Mouse (Mus musculus): ENCODE measurements around the gene Tulp3. TPM values are rescaled to one million over a fixed set of nuclear protein-coding genes. Genes with fewer than 3 reads are reported as not detected.

Tulp3 gene
- polyA plus RNA-seq, 1 experiment from 2014 or later, result 11.0 TPM

GRCm38 (mm10) chr6:128279099-128279498, 76.6 kb downstream of the Tulp3 start:
- peaks cover 3% of the 10 kb centered on the region; the same call in 1 of the 2 replicates for H3K9me3 ChIP-seq (ENCODE audit: control insufficient read depth, low read length)
- no peak for ATAC-seq (ENCODE audit: insufficient number of reproducible peaks, insufficient read depth, low FRiP score, low read depth)
- 57% methylated on average over 4 of the region's 4 CpGs for WGBS
- no peaks in the 10 kb centered on the region for H3K36me3 ChIP-seq (ENCODE audit: control insufficient read depth, insufficient read depth, low read length)
- no peaks in the 10 kb centered on the region for H3K27me3 ChIP-seq (ENCODE audit: control insufficient read depth, insufficient read depth, low read length)
- peaks cover 0 to 6% of the 10 kb centered on the region in 2 experiments; a peak in 1 of 4 replicates for H3K4me1 ChIP-seq (ENCODE audit: control insufficient read depth in 2 of 2, insufficient read depth in 2 of 2, low read length in 2 of 2)
- no peak overlapping the region for H3K27ac ChIP-seq (replicated peaks in 1 of 2; ENCODE audit: control insufficient read depth in 1 of 2, insufficient read depth in 1 of 2, low read depth in 2 of 2, low read length in 2 of 2)
- H3K9ac ChIP-seq (ENCODE audit: low read length), result no peak overlapping the region
- H3K4me2 ChIP-seq (ENCODE audit: low read length), result no peak overlapping the region
- no peak overlapping the region for H3K4me3 ChIP-seq (ENCODE audit: control insufficient read depth in 1 of 2, insufficient read depth in 1 of 2, low read depth in 1 of 2, low read length in 2 of 2)

GRCm38 (mm10) chr6:128277132-128278085, 78.2 kb downstream of the Tulp3 start:
- 85% methylated on average over 11 of the region's 11 CpGs for WGBS
- Histone ChIP-seq H3K4me2 (ENCODE audit: low read length) (no peak overlapping the region), H3K36me3 (ENCODE audit: control insufficient read depth, insufficient read depth, low read length) (no peaks in the 10 kb centered on the region), H3K4me1 (ENCODE audit: control insufficient read depth in 2 of 2, insufficient read depth in 2 of 2, low read length in 2 of 2) (peaks cover 0 to 6% of the 10 kb centered on the region in 2 experiments; a peak in 1 of 4 replicates), H3K9me3 (ENCODE audit: control insufficient read depth, low read length) (peaks cover 3% of the 10 kb centered on the region; the same call in 1 of the 2 replicates), H3K9ac (ENCODE audit: low read length) (no peak overlapping the region), H3K4me3 (ENCODE audit: control insufficient read depth in 1 of 2, insufficient read depth in 1 of 2, low read depth in 1 of 2, low read length in 2 of 2) (no peak overlapping the region), H3K27me3 (ENCODE audit: control insufficient read depth, insufficient read depth, low read length) (no peaks in the 10 kb centered on the region), H3K27ac (replicated peaks in 1 of 2; ENCODE audit: control insufficient read depth in 1 of 2, insufficient read depth in 1 of 2, low read depth in 2 of 2, low read length in 2 of 2) (no peak overlapping the region)
- no peak for ATAC-seq (ENCODE audit: insufficient number of reproducible peaks, insufficient read depth, low FRiP score, low read depth)

GRCm38 (mm10) chr6:128276349-128276748, 79.3 kb downstream of the Tulp3 start:
- peaks cover 3% of the 10 kb centered on the region; the same call in 1 of the 2 replicates for H3K9me3 ChIP-seq (ENCODE audit: control insufficient read depth, low read length)
- no peak for ATAC-seq (ENCODE audit: insufficient number of reproducible peaks, insufficient read depth, low FRiP score, low read depth)
- H3K4me3 ChIP-seq (ENCODE audit: control insufficient read depth in 1 of 2, insufficient read depth in 1 of 2, low read depth in 1 of 2, low read length in 2 of 2), result no peak overlapping the region
- H3K27ac ChIP-seq (replicated peaks in 1 of 2; ENCODE audit: control insufficient read depth in 1 of 2, insufficient read depth in 1 of 2, low read depth in 2 of 2, low read length in 2 of 2), result no peak overlapping the region
- H3K27me3 ChIP-seq (ENCODE audit: control insufficient read depth, insufficient read depth, low read length), result no peaks in the 10 kb centered on the region
- H3K36me3 ChIP-seq (ENCODE audit: control insufficient read depth, insufficient read depth, low read length), result no peaks in the 10 kb centered on the region
- 78% methylated on average over 6 of the region's 6 CpGs for WGBS
- H3K9ac ChIP-seq (ENCODE audit: low read length), result no peak overlapping the region
- H3K4me1 ChIP-seq (ENCODE audit: control insufficient read depth in 2 of 2, insufficient read depth in 2 of 2, low read length in 2 of 2), result peaks cover 0 to 6% of the 10 kb centered on the region in 2 experiments; a peak in 1 of 4 replicates
- H3K4me2 ChIP-seq (ENCODE audit: low read length), result no peak overlapping the region

GRCm38 (mm10) chr6:128275506-128276064, 80.1 kb downstream of the Tulp3 start:
- Histone ChIP-seq H3K4me3 (ENCODE audit: control insufficient read depth in 1 of 2, insufficient read depth in 1 of 2, low read depth in 1 of 2, low read length in 2 of 2) (no peak overlapping the region), H3K9me3 (ENCODE audit: control insufficient read depth, low read length) (peaks cover 3% of the 10 kb centered on the region; the same call in 1 of the 2 replicates), H3K27me3 (ENCODE audit: control insufficient read depth, insufficient read depth, low read length) (no peaks in the 10 kb centered on the region), H3K36me3 (ENCODE audit: control insufficient read depth, insufficient read depth, low read length) (no peaks in the 10 kb centered on the region), H3K9ac (ENCODE audit: low read length) (no peak overlapping the region), H3K4me2 (ENCODE audit: low read length) (no peak overlapping the region), H3K27ac (replicated peaks in 1 of 2; ENCODE audit: control insufficient read depth in 1 of 2, insufficient read depth in 1 of 2, low read depth in 2 of 2, low read length in 2 of 2) (no peak overlapping the region), H3K4me1 (ENCODE audit: control insufficient read depth in 2 of 2, insufficient read depth in 2 of 2, low read length in 2 of 2) (peaks cover 0 to 2% of the 10 kb centered on the region in 2 experiments; a peak in 1 of 4 replicates)
- no peak for ATAC-seq (ENCODE audit: insufficient number of reproducible peaks, insufficient read depth, low FRiP score, low read depth)
- 81% methylated on average over 8 of the region's 8 CpGs for WGBS

GRCm38 (mm10) chr6:128273507-128273906, 82.1 kb downstream of the Tulp3 start:
- Histone ChIP-seq H3K4me1 (ENCODE audit: control insufficient read depth in 2 of 2, insufficient read depth in 2 of 2, low read length in 2 of 2) (peaks cover 0 to 2% of the 10 kb centered on the region in 2 experiments; a peak in 1 of 4 replicates), H3K4me3 (ENCODE audit: control insufficient read depth in 1 of 2, insufficient read depth in 1 of 2, low read depth in 1 of 2, low read length in 2 of 2) (no peak overlapping the region), H3K36me3 (ENCODE audit: control insufficient read depth, insufficient read depth, low read length) (0 out of 2 replicates have a peak, but pooled peaks cover 5% of the 10 kb centered on the region), H3K27ac (replicated peaks in 1 of 2; ENCODE audit: control insufficient read depth in 1 of 2, insufficient read depth in 1 of 2, low read depth in 2 of 2, low read length in 2 of 2) (no peak overlapping the region), H3K4me2 (ENCODE audit: low read length) (no peak overlapping the region), H3K9ac (ENCODE audit: low read length) (no peak overlapping the region), H3K27me3 (ENCODE audit: control insufficient read depth, insufficient read depth, low read length) (no peaks in the 10 kb centered on the region), H3K9me3 (ENCODE audit: control insufficient read depth, low read length) (peaks cover 3% of the 10 kb centered on the region; the same call in 1 of the 2 replicates)
- ATAC-seq (ENCODE audit: insufficient number of reproducible peaks, insufficient read depth, low FRiP score, low read depth), result no peak
- WGBS, result 80% methylated on average over 1 of the region's 1 CpGs

- Histone ChIP-seq H3K27me3 (ENCODE audit: control insufficient read depth, insufficient read depth, low read length) (no peaks in the 10 kb centered on the region), H3K36me3 (ENCODE audit: control insufficient read depth, insufficient read depth, low read length) (0 out of 2 replicates have a peak, but pooled peaks cover 5% of the 10 kb centered on the region), H3K4me2 (ENCODE audit: low read length) (no peak overlapping the region), H3K9me3 (ENCODE audit: control insufficient read depth, low read length) (peaks cover 3% of the 10 kb centered on the region; the same call in 1 of the 2 replicates), H3K4me1 (ENCODE audit: control insufficient read depth in 2 of 2, insufficient read depth in 2 of 2, low read length in 2 of 2) (peaks cover 0 to 2% of the 10 kb centered on the region in 2 experiments; a peak in 1 of 4 replicates), H3K4me3 (ENCODE audit: control insufficient read depth in 1 of 2, insufficient read depth in 1 of 2, low read depth in 1 of 2, low read length in 2 of 2) (no peak overlapping the region), H3K9ac (ENCODE audit: low read length) (no peak overlapping the region), H3K27ac (replicated peaks in 1 of 2; ENCODE audit: control insufficient read depth in 1 of 2, insufficient read depth in 1 of 2, low read depth in 2 of 2, low read length in 2 of 2) (no peak overlapping the region)
- 95% methylated on average over 17 of the region's 17 CpGs for whole genome bisulfite sequencing
- ATAC-seq (ENCODE audit: insufficient number of reproducible peaks, insufficient read depth, low FRiP score, low read depth), result no peak
Measured at GRCm38 (mm10) chr6:128272754-128273153, 82.9 kb downstream of the Tulp3 start.

Measured in heart, embryonic 14.5 days (tissue).